In genomic region chr15:94462206-94462605, GRCm38 (mm10) we compare ENCODE assay signal across 16 mouse cellular contexts. TPM values are rescaled to one million over a fixed set of nuclear protein-coding genes. Genes with fewer than 3 reads are reported as not detected.
"Had no signal": no experiment of that assay in that cellular context is flagged by ENCODE, and none has a peak within 500 bp of the region (broad histone marks: within the 10 kb centered on the region; RNA-seq: fewer than 3 reads in every experiment).

No protein-coding gene starts in this region.

- H3K9me3 ChIP-seq: limb, embryonic 13.5 days; neural tube, embryonic 15.5 days had no signal

- H3K9ac ChIP-seq: limb, embryonic 13.5 days; liver, embryonic 14.5 days; neural tube, embryonic 15.5 days had no signal

- H3K36me3 ChIP-seq: limb, embryonic 13.5 days; neural tube, embryonic 15.5 days had no signal

- H3K4me2 ChIP-seq: limb, embryonic 13.5 days; neural tube, embryonic 15.5 days had no signal

- H3K27me3 ChIP-seq: limb, embryonic 13.5 days; neural tube, embryonic 15.5 days had no signal

- H3K27ac ChIP-seq: kidney, postnatal 0 days; limb, embryonic 13.5 days; liver, embryonic 14.5 days; neural tube, embryonic 15.5 days had no signal

- H3K4me3 ChIP-seq: limb, embryonic 13.5 days; myocyte; neural tube, embryonic 15.5 days had no signal

- DNase-seq: kidney, adult 11 months; kidney, adult 9 months; kidney, postnatal 36 days; left cerebral cortex, postnatal 4 days; lung, adult 18-20 months; right cerebral cortex, postnatal 4 days; spleen, adult 18-20 months; thymus, adult 18-20 months; thymus, postnatal 14 days had no signal

RNA-seq across cellular contexts. Expression of gene Adamts20, which starts 3.0 kb away (rescaled TPM):
- total RNA-seq: liver, adult 2 months; megakaryocyte-erythroid progenitor cell, adult 5-6 weeks had no signal
- polyA plus RNA-seq: liver, adult 2 months; myocyte had no signal
